Mouse (Mus musculus): ENCODE results near the gene Car10.

DNA sequence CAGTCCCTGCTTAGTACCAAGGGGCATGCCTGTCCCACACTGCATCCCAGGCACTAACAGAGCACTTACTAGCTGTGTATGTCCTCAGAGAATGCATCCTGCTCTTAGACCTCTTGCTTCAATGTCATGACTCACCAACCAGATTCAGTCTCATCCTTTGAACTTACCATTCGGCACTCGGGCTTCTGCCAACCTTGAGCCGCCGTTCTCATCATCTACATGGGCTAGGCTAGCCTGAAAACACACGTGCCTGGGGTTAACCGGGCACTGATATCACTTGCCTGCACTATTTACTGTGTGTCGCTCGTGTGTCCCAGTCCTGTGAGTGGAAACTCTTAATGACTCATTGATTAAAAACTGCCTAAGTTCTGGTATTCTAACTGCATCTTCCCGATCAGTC, 418.4 kb downstream of the Car10 start:
- TF ChIP-seq POLR2A (IDR thresholded peaks at IDR 0.05; ENCODE audit: low read depth, low read length) (no peak), CTCF (IDR thresholded peaks at IDR 0.05; ENCODE audit: extremely low read depth, insufficient read length, insufficient replicate concordance, low read depth, low read length) (no peak)

Data from small intestine, adult 2 months (tissue).